Mouse (Mus musculus) cerebellum, adult 2 months (tissue): Measurements from ENCODE around the gene Tmem259.

Experiments used
- CTCF ChIP-seq: fragments of 200-500 bp; IDR thresholded peaks from 2 replicates; pipeline ENCODE4 v1.5.1; 2011; ENCODE audit warnings: low read depth, mild to moderate bottlenecking, control low read depth, low read length, moderate library complexity, borderline replicate concordance; ENCODE audit not compliant: insufficient read depth
- POLR2A ChIP-seq: fragments of 200-500 bp; IDR thresholded peaks from 2 replicates; pipeline ENCODE4 v1.6.1; 2011; ENCODE audit warnings: low read length, control low read depth, borderline replicate concordance; ENCODE audit not compliant: insufficient read depth

DNA sequence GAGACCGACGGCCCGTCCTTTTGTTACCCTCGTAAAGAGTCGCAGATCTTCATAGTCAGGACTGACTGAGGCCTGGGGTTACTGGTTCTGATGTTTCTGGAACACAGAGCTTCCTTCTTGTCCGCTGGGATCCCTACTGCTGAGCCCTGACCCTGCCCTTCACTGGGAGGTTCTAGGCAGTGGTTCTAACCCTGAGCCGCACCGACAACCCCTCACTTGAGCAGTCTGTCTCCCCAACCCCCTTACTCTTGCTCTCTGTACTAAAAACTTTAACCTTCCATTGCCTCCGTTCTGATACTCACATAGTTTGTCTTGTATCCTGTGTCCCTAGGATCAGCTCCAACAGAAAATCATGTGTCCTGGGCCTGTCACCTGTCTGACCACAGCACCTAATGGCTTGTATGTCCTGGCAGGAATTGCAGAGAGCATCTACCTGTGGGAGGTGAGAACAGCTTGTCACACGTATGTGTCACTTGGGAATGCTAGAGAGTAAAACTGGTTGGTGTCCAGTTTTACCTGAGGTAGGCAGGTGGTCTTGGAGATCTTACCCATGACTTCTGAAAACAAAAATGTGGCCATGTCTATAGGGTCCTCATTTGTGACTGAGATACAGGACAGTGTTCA lies 23.3 kb downstream of the Tmem259 start:
- TF ChIP-seq POLR2A: no peak
- no peak for TF ChIP-seq CTCF
